Mouse (Mus musculus) brown adipose tissue, adult 24 weeks (tissue): ENCODE data around the gene Trpm7. TPM values are rescaled to one million over a fixed set of nuclear protein-coding genes. Genes with fewer than 3 reads are reported as not detected.

Experiments used
- H3K27ac ChIP-seq: fragments of 200-500 bp; replicated peaks from 2 replicates; pipeline ENCODE4 v1.5.1; 2012; ENCODE audit warnings: low read depth, mild to moderate bottlenecking, low read length
- H3K4me1 ChIP-seq: fragments of 200-500 bp; 2 replicates; pipeline ENCODE4 v1.6.1; 2012; ENCODE audit warnings: low read length, mixed read lengths; ENCODE audit not compliant: control insufficient read depth, insufficient read depth, insufficient read length
- H3K4me3 ChIP-seq: fragments of 200-500 bp; 2 replicates; pipeline ENCODE4 v1.5.1; 2012; ENCODE audit warnings: low read depth, mild to moderate bottlenecking, low read length, moderate library complexity; ENCODE audit not compliant: insufficient read depth
- polyA plus RNA-seq: library from polyadenylated mRNA; stranded (reverse); fragments of >200 nt; gene quantifications from 2 replicates; pipeline ENCODE4 v1.2.4, GENCODE M21; 2012; ENCODE audit not compliant: missing spikeins, insufficient read depth, insufficient read length

Trpm7 gene
- polyA plus RNA-seq, 1 experiment: 20.4 TPM

DNA sequence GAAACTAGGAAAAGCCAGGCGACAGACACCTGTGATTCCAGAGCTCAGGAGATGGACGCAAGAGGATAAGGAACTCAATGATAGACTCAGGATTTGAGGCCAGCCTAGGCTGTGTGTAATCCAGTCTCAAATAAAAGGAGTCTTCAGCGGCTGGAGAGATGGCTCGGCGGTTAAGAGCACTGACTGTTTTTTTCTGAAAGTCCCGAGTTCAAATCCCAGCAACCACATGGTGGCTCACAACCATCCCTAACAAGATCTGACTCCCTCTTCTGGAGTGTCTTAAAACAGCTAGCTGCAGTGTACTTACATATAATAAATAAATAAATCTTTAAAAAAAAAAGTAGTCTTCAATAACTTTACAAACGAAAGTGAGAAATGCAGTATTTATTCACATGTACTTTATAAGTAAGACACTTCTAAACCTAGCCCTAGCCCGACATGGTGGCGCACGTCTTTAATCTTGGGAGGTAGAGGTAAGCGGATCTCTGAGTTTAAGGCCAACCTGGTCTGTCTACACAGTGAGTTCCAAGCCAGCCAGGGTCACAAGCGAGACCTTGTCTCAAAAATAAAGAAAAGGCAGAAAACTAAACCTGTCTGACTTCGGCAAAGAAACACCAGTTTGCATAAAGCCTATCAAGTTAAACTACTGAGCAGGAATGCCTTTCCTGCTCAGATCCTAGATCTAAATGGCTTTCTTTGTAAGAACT, 1.1 kb downstream of the Trpm7 start:
- Histone ChIP-seq H3K27ac (peak overlapping the region; percentile 96), H3K4me1 (peaks cover 3% of the 10 kb centered on the region), H3K4me3 (peak overlapping the region; percentile 88)

GRCm38 (mm10) chr2:126866301-126866700, 9.7 kb downstream of the Trpm7 start:
- Histone ChIP-seq H3K4me3 (no peak overlapping the region), H3K4me1 (peaks cover 27% of the 10 kb centered on the region), H3K27ac (no peak overlapping the region; the same call in 1 of the 2 replicates)

GRCm38 (mm10) chr2:126865501-126866199, 10.4 kb downstream of the Trpm7 start:
- Histone ChIP-seq H3K4me1 (peaks cover 27% of the 10 kb centered on the region), H3K27ac (peak overlapping the region; percentile 71), H3K4me3 (no peak overlapping the region)

DNA sequence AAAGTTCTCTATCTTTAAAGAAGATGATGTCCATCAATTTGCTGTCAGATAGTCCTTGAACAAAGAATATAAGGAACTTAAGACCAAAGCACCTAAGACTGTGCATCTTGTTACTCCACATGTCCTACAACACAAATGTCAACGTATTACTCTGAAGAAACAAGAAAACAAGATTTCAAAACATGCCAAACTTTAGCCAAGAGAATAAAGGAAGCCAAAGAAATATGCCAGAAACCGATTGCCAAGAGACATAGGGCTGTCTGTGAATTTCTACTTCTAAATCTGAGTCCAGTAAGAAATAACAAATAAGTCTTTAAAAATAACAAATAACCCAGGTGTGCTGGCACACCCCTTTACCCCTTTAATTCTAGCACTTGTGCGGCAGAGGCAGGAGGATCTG, 11.0 kb downstream of the Trpm7 start:
- Histone ChIP-seq H3K27ac (peak overlapping the region; percentile 71), H3K4me1 (peaks cover 24% of the 10 kb centered on the region), H3K4me3 (no peak overlapping the region)

GRCm38 (mm10) chr2:126844751-126845150, 31.3 kb downstream of the Trpm7 start:
- H3K4me1 ChIP-seq: no peaks in the 10 kb centered on the region
- H3K4me3 ChIP-seq: no peak overlapping the region

GRCm38 (mm10) chr2:126838848-126839247, 37.2 kb downstream of the Trpm7 start:
- no peaks in the 10 kb centered on the region for H3K4me1 ChIP-seq
- H3K27ac ChIP-seq: no peak overlapping the region
- no peak overlapping the region for H3K4me3 ChIP-seq

More at GRCm38 (mm10) chr2:126844751-126845150, 31.3 kb downstream of the Trpm7 start:
- no peak overlapping the region for H3K27ac ChIP-seq

- Histone ChIP-seq H3K27ac (no peak overlapping the region), H3K4me3 (no peak overlapping the region), H3K4me1 (no peaks in the 10 kb centered on the region)
Observed at GRCm38 (mm10) chr2:126817414-126817813, 58.6 kb downstream of the Trpm7 start.

DNA sequence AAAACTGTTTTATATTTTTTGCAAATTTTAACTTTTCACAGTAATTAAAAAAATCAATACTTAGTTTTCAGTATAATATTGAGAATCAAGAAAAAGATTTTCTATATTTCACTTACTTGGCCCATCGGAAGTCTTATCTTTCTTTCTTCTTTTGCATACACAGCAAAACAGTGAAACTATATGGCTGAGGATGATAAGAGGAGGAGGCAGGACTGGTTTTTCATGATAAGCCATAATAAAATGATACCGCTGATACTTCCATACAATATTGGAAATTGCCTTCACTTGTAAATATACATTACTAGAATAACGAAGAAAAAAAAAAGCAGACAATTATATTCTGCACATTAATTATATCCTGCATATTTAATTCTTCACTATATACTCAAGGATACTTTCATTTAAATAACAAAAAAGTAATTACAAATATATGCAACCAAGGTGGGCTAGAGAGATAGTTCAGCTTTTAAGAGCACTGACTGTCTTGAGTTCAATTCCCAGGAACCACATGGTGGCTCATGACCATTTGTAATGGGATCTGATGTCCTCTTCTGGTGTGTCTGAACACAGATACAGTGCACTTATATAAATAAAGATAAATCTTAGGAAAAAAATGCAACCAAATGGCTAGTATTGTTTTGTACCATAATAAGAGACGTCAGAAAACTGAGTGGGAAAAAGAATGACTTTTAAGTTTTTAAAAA, 59.2 kb downstream of the Trpm7 start:
- Histone ChIP-seq H3K4me3 (no peak overlapping the region), H3K4me1 (no peaks in the 10 kb centered on the region), H3K27ac (no peak overlapping the region)

- Histone ChIP-seq H3K4me1 (no peaks in the 10 kb centered on the region), H3K27ac (no peak overlapping the region), H3K4me3 (no peak overlapping the region)
Observed at GRCm38 (mm10) chr2:126815822-126816221, 60.2 kb downstream of the Trpm7 start.

GRCm38 (mm10) chr2:126801980-126802379, 74.0 kb downstream of the Trpm7 start:
- no peak overlapping the region for H3K4me3 ChIP-seq
- H3K27ac ChIP-seq: no peak overlapping the region
- no peaks in the 10 kb centered on the region for H3K4me1 ChIP-seq

DNA sequence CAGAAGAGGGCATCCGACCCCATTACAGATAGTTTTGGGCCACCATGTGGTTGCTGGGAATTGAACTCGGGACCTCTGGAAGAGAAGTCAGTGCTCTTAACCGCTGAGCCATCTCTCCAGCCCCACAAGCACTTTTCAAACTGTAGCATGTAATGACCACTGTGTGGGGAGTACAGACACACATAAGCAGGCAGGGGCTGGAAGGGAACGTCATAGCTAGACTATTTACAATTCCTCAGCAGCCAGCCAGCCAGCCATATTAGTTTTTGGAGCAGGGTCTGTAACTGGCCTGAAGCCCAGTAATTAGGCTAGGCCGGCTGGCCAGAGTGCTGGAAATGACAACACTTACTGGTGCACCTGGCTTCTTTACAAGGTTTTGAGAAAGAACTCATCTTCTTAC, 77.6 kb downstream of the Trpm7 start:
- H3K4me3 ChIP-seq: no peak overlapping the region
- no peaks in the 10 kb centered on the region for H3K4me1 ChIP-seq
- H3K27ac ChIP-seq: no peak overlapping the region

GRCm38 (mm10) chr2:126795708-126796107, 80.3 kb downstream of the Trpm7 start:
- no peaks in the 10 kb centered on the region for H3K4me1 ChIP-seq
- no peak overlapping the region for H3K27ac ChIP-seq
- no peak overlapping the region for H3K4me3 ChIP-seq

DNA sequence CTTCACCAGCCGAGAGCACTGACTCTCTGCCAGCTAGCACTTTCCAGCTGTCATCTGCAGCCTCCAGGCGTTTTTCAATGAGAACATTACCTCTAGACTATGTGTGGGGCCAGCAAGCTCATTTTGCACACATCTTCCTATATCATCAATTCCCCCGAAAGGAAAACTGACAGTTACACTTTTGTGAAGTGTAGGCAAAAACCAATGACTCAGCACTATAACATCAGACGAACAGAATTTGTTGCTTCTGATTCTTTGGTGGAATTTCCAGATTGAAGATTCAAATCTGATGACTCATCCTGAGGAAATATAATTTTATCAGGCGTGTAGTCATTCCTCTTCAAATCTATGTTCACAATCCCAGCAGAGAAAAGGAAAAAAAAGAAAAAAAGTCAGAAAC, 83.4 kb downstream of the Trpm7 start:
- Histone ChIP-seq H3K4me1 (peaks cover 4% of the 10 kb centered on the region; the same call in 1 of the 2 replicates), H3K27ac (no peak overlapping the region), H3K4me3 (no peak overlapping the region)

DNA sequence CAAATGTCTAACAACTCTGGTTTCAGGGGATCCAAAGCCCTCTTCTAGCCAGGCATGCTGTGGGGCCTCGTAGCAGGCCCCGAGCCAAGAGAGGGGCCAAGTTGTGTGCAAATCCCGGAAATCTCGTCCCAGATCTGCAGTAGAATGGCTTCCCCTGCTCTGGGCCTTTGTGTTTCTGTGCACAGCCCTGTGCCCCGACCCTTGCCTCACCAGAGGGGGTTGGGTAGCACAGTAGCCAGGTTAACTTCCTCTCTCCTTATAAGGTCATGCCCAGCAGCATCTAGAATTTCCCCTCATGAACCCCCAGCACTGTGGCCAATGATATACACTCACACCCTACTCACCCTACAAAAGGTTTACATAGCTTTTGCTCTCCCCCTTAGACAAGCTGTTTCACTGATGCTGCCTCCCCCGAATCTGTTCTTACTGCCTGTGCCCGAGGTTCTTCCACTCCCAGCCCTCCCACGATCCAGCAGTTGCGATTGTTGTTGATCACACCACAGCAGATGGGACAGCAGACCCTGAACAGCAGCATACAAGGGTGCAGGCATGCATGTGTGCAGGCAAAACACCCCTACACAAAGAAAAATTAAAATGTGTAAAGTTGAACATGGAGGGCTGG, 88.2 kb downstream of the Trpm7 start:
- H3K27ac ChIP-seq: 0 out of 2 replicates have a peak overlapping the region, but pooled peaks have one; percentile 14
- H3K4me3 ChIP-seq: no peak overlapping the region
- H3K4me1 ChIP-seq: peaks cover 4% of the 10 kb centered on the region; the same call in 1 of the 2 replicates

DNA sequence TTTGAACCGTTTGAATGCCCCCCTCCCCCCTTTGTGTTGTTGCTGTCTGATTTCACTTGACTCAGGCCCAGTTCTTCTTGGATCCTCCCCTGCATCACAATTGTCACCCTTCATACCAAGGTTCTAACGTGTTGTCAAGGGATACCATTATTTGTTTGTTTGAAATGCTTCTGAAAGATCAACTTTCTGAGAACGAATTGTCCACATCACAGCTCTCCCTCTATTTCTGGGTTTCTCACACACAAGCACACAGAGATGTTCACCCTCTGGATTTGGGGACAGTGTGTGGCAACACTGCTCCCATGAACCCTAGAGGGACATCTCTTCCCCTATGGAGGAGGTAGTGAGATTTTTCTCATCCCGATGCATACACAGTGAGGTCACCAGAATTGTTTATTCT, 92.7 kb downstream of the Trpm7 start, which contains the start of gene Usp50:
Usp50 (minus strand) TSS at position 101 of the 400 bp plus-strand sequence.
- no peak within 1 kb of the TSS for H3K4me3 ChIP-seq
- H3K27ac ChIP-seq: no peak within 1 kb of the TSS

More for the DNA sequence above, 92.7 kb downstream of the Trpm7 start, which contains the start of gene Usp50:
- H3K4me1 ChIP-seq: peaks cover 4% of the 10 kb centered on the region; the same call in 1 of the 2 replicates
